Comparison of ENCODE assay signal across 9 mouse cellular contexts in genomic region chr14:50969558-50970544, GRCm38 (mm10). TPM values are rescaled to one million over a fixed set of nuclear protein-coding genes. Genes with fewer than 3 reads are reported as not detected.
DNase-seq lines count a peak whose midpoint lies in the region; ATAC-seq and TF ChIP-seq lines count a peak whose summit lies in the region.
"Had no signal": no experiment of that assay in that cellular context is flagged by ENCODE, and none has a peak within 500 bp of the region (broad histone marks: within the 10 kb centered on the region; RNA-seq: fewer than 3 reads in every experiment).

No protein-coding gene starts in this region.

- no peak overlapping the region for H3K4me3 ChIP-seq in hindbrain, postnatal 0 days (ENCODE audit: low read length)

- peak; percentile 81 for DNase-seq in brain, embryonic 14.5 days (ENCODE audit: low read depth)
- DNase-seq in cerebellum, postnatal 10 days, result peak; percentile 71 to 72
- peak; percentile 37 to 38 for DNase-seq in frontal cortex, postnatal 14 days (ENCODE audit: low spot score in 2 of 2)
- DNase-seq in hindbrain, postnatal 0 days (ENCODE audit: low spot score), result peak; percentile 66
- no peak for DNase-seq in yolk sac, embryonic 10.5 days (ENCODE audit: low spot score)
- no peak for DNase-seq in kidney, adult 9 months
- no peak for DNase-seq in T-cell, adult 2 months (ENCODE audit: low spot score)

- WGBS in hindbrain, postnatal 0 days, result 12% methylated on average over 12 of the region's 12 CpGs

- peak overlapping the region; percentile 22; the same call in 1 of the 2 replicates for H3K4me2 ChIP-seq in hindbrain, postnatal 0 days (ENCODE audit: low read depth, low read length)

- peak; percentile 78; the same call in 1 of the 2 replicates for ATAC-seq in hindbrain, postnatal 0 days
- ATAC-seq in megakaryocyte, adult 5-6 weeks (ENCODE audit: poor library complexity, severe bottlenecking), result 0 out of 2 replicates have a peak, but pooled peaks have one; percentile 53

- no peaks in the 10 kb centered on the region for H3K36me3 ChIP-seq in hindbrain, postnatal 0 days (ENCODE audit: insufficient read depth, low read length)

- no peak overlapping the region for H3K9ac ChIP-seq in hindbrain, postnatal 0 days (replicated peaks; ENCODE audit: low read length)

- TF ChIP-seq POLR2A in brain, embryonic 14.5 days (IDR thresholded peaks at IDR 0.05; ENCODE audit: borderline replicate concordance, extremely low read depth, insufficient read depth, insufficient read length, poor library complexity, severe bottlenecking), result no peak

- H3K27ac ChIP-seq in hindbrain, postnatal 0 days, result peak overlapping the region; percentile 59; the same call in 1 of the 2 replicates

- peaks cover 3% of the 10 kb centered on the region; the same call in 1 of the 2 replicates for H3K4me1 ChIP-seq in hindbrain, postnatal 0 days (ENCODE audit: insufficient read depth, low read length)

- no peaks in the 10 kb centered on the region for H3K27me3 ChIP-seq in hindbrain, postnatal 0 days (ENCODE audit: insufficient read depth, low read length)

- no peak for TF ChIP-seq CTCF in brain, embryonic 14.5 days (IDR thresholded peaks at IDR 0.05; ENCODE audit: borderline replicate concordance, extremely low read depth, insufficient read depth, insufficient read length)
- no peak for TF ChIP-seq CTCF in hindbrain, postnatal 0 days (IDR thresholded peaks at IDR 0.05; ENCODE audit: low read depth)

- no peaks in the 10 kb centered on the region for H3K9me3 ChIP-seq in hindbrain, postnatal 0 days (ENCODE audit: low read length)

RNA-seq across cellular contexts. Expression of gene Pnp2, which starts 14.1 kb away (rescaled TPM):
- 0.16 and 0.42 TPM in 2 replicates for polyA plus RNA-seq in brain, embryonic 14.5 days (2012; rRNA removed)
- total RNA-seq in hindbrain, postnatal 0 days (2014; rRNA removed), result 1.2 TPM in 1 of 2 replicates, not detected in the other
- 1.2 and 1.3 TPM in 2 replicates for polyA plus RNA-seq in hindbrain, postnatal 0 days (2015; fragmentation: Nextera tagmentation; extraction: Ambion mirVana)
- 14.4 and 16.7 TPM in 2 replicates for total RNA-seq in megakaryocyte, adult 5-6 weeks (2015)
- 6.7 and 9.6 TPM in 2 replicates for total RNA-seq in megakaryocyte, adult 5-6 weeks (2017)

RNA-seq across cellular contexts. Expression of gene Gm49342, which starts 25.5 kb away (rescaled TPM):
- 18.1 and 19.3 TPM in 2 replicates for polyA plus RNA-seq in brain, embryonic 14.5 days (2012; rRNA removed)
- 0.47 and 16.3 TPM in 2 replicates for total RNA-seq in hindbrain, postnatal 0 days (2014; rRNA removed)
- not detected in 2 replicates for polyA plus RNA-seq in hindbrain, postnatal 0 days (2015; fragmentation: Nextera tagmentation; extraction: Ambion mirVana)
- total RNA-seq in megakaryocyte, adult 5-6 weeks (2015), result 43.8 TPM in 1 of 2 replicates, not detected in the other
- 161 and 177 TPM in 2 replicates for total RNA-seq in megakaryocyte, adult 5-6 weeks (2017)
- polyA plus RNA-seq: limb, embryonic 11.5 days had no signal

RNA-seq across cellular contexts. Expression of gene Rnase10, which starts 37.7 kb away (rescaled TPM):
- 0.05 TPM in 1 of 2 replicates, not detected in the other for polyA plus RNA-seq in brain, embryonic 14.5 days (2012; rRNA removed)
- 0.21 TPM in 1 of 2 replicates, not detected in the other for total RNA-seq in hindbrain, postnatal 0 days (2014; rRNA removed)
- polyA plus RNA-seq in hindbrain, postnatal 0 days (2015; fragmentation: Nextera tagmentation; extraction: Ambion mirVana), result not detected in 2 replicates
- total RNA-seq in megakaryocyte, adult 5-6 weeks (2015), result not detected in 2 replicates
- not detected in 2 replicates for total RNA-seq in megakaryocyte, adult 5-6 weeks (2017)
- polyA plus RNA-seq: limb, embryonic 11.5 days had no signal

RNA-seq across cellular contexts. Expression of gene Pnp, which starts 39.0 kb away (rescaled TPM):
- 21.0 and 21.4 TPM in 2 replicates for polyA plus RNA-seq in brain, embryonic 14.5 days (2012; rRNA removed)
- 16.7 and 19.1 TPM in 2 replicates for total RNA-seq in hindbrain, postnatal 0 days (2014; rRNA removed)
- 17.5 and 18.2 TPM in 2 replicates for polyA plus RNA-seq in hindbrain, postnatal 0 days (2015; fragmentation: Nextera tagmentation; extraction: Ambion mirVana)
- total RNA-seq in megakaryocyte, adult 5-6 weeks (2015), result 329 and 405 TPM in 2 replicates
- total RNA-seq in megakaryocyte, adult 5-6 weeks (2017), result 158 and 204 TPM in 2 replicates

RNA-seq across cellular contexts. Expression of gene Pip4p1, which starts 39.2 kb away (rescaled TPM):
- polyA plus RNA-seq in brain, embryonic 14.5 days (2012; rRNA removed), result 131 and 177 TPM in 2 replicates
- 53.3 and 69.1 TPM in 2 replicates for total RNA-seq in hindbrain, postnatal 0 days (2014; rRNA removed)
- polyA plus RNA-seq in hindbrain, postnatal 0 days (2015; fragmentation: Nextera tagmentation; extraction: Ambion mirVana), result 102 and 103 TPM in 2 replicates
- total RNA-seq in megakaryocyte, adult 5-6 weeks (2015), result 115 and 118 TPM in 2 replicates
- 38.5 and 39.9 TPM in 2 replicates for total RNA-seq in megakaryocyte, adult 5-6 weeks (2017)

Comparison
In these comparisons a context has a peak if more than half of its experiments do, and no peak if none do; other contexts are left out.
1. DNase-seq: peak in brain, embryonic 14.5 days (single experiment), cerebellum, postnatal 10 days (2 of 2), frontal cortex, postnatal 14 days (2 of 2) and hindbrain, postnatal 0 days (single experiment); none in yolk sac, embryonic 10.5 days (single experiment), kidney, adult 9 months (single experiment) and T-cell, adult 2 months (single experiment).